Mouse (Mus musculus): Measurements from ENCODE around the gene Ppp1r10. TPM values are rescaled to one million over a fixed set of nuclear protein-coding genes. Genes with fewer than 3 reads are reported as not detected.
A peak's percentile ranks its signal among the peaks of the same experiment; 100 is the strongest.

The Ppp1r10 gene
- polyA plus RNA-seq, 1 experiment from 2014 or later: 60.5 TPM

- Histone ChIP-seq H3K27me3 (ENCODE audit: poor library complexity, severe bottlenecking) (no peaks in the 10 kb centered on the region), H3K36me3 (replicated peaks) (peaks cover 60% of the 10 kb centered on the region), H3K4me3 (peak within 1 kb of the TSS; percentile 99), H3K27ac (peak within 1 kb of the TSS; percentile 86), H3K4me1 (peaks cover 20% of the 10 kb centered on the region), H3K9me3 (no peaks in the 10 kb centered on the region)
- 6% methylated on average over 66 of the region's 66 CpGs for WGBS
- DNase-seq (ENCODE audit: extremely low spot score, low spot score): peak; percentile 96
These were observed 36.8 kb upstream of the Ppp1r10 start, which contains the start of gene Dhx16 for GRCm38 (mm10) chr17:35879245-35880057. Dhx16 (plus strand) TSS chr17:35879819.

GRCm38 (mm10) chr17:35882924-35883323, 33.3 kb upstream of the Ppp1r10 start:
- no peak overlapping the region for H3K27ac ChIP-seq
- H3K36me3 ChIP-seq (replicated peaks): peaks cover 69% of the 10 kb centered on the region
- H3K27me3 ChIP-seq (ENCODE audit: poor library complexity, severe bottlenecking): no peaks in the 10 kb centered on the region
- no peak for DNase-seq (ENCODE audit: extremely low spot score, low spot score)
- peaks cover 20% of the 10 kb centered on the region for H3K4me1 ChIP-seq
- H3K9me3 ChIP-seq: no peaks in the 10 kb centered on the region
- peak overlapping the region; percentile 5; the same call in 1 of the 2 replicates for H3K4me3 ChIP-seq
- WGBS: 92% methylated on average over 17 of the region's 17 CpGs

GRCm38 (mm10) chr17:35883777-35884176, 32.5 kb upstream of the Ppp1r10 start:
- peaks cover 20% of the 10 kb centered on the region for H3K4me1 ChIP-seq
- WGBS: 97% methylated on average over 14 of the region's 14 CpGs
- H3K9me3 ChIP-seq: no peaks in the 10 kb centered on the region
- DNase-seq (ENCODE audit: extremely low spot score, low spot score): no peak
- no peak overlapping the region for H3K27ac ChIP-seq
- H3K4me3 ChIP-seq: no peak overlapping the region
- H3K36me3 ChIP-seq (replicated peaks): peaks cover 78% of the 10 kb centered on the region
- H3K27me3 ChIP-seq (ENCODE audit: poor library complexity, severe bottlenecking): no peaks in the 10 kb centered on the region

GRCm38 (mm10) chr17:35887725-35888124, 28.5 kb upstream of the Ppp1r10 start:
- Histone ChIP-seq H3K4me1 (no peaks in the 10 kb centered on the region), H3K27me3 (ENCODE audit: poor library complexity, severe bottlenecking) (no peaks in the 10 kb centered on the region), H3K9me3 (no peaks in the 10 kb centered on the region), H3K4me3 (no peak overlapping the region; the same call in 1 of the 2 replicates), H3K27ac (no peak overlapping the region), H3K36me3 (replicated peaks) (peaks cover 100% of the 10 kb centered on the region)
- 73% methylated on average over 14 of the region's 17 CpGs for WGBS
- no peak for DNase-seq (ENCODE audit: extremely low spot score, low spot score)

- H3K9me3 ChIP-seq: no peaks in the 10 kb centered on the region
- no peaks in the 10 kb centered on the region for H3K27me3 ChIP-seq (ENCODE audit: poor library complexity, severe bottlenecking)
- peaks cover 75% of the 10 kb centered on the region for H3K36me3 ChIP-seq (replicated peaks)
- DNase-seq (ENCODE audit: extremely low spot score, low spot score): peak; percentile 87
- H3K4me3 ChIP-seq: peak within 1 kb of the TSS; percentile 81
- WGBS: under 1% methylated on average over 86 of the region's 86 CpGs
- peak within 1 kb of the TSS; percentile 98 for H3K27ac ChIP-seq
- peaks cover 27% of the 10 kb centered on the region for H3K4me1 ChIP-seq
These were observed 19.2 kb upstream of the Ppp1r10 start, which contains the start of gene 2310061I04Rik for GRCm38 (mm10) chr17:35896781-35897643. 2310061I04Rik (minus strand) TSS chr17:35897431.

GRCm38 (mm10) chr17:35897644-35898573, 18.3 kb upstream of the Ppp1r10 start:
- Histone ChIP-seq H3K4me1 (peaks cover 27% of the 10 kb centered on the region), H3K4me3 (peak overlapping the region; percentile 81), H3K27ac (peak overlapping the region; percentile 98), H3K9me3 (no peaks in the 10 kb centered on the region), H3K27me3 (ENCODE audit: poor library complexity, severe bottlenecking) (no peaks in the 10 kb centered on the region), H3K36me3 (replicated peaks) (peaks cover 75% of the 10 kb centered on the region)
- 43% methylated on average over 23 of the region's 23 CpGs for WGBS
- no peak for DNase-seq (ENCODE audit: extremely low spot score, low spot score)

- Histone ChIP-seq H3K27me3 (ENCODE audit: poor library complexity, severe bottlenecking) (no peaks in the 10 kb centered on the region), H3K9me3 (no peaks in the 10 kb centered on the region), H3K36me3 (replicated peaks) (peaks cover 78% of the 10 kb centered on the region), H3K27ac (no peak overlapping the region), H3K4me3 (no peak overlapping the region), H3K4me1 (peaks cover 23% of the 10 kb centered on the region)
- DNase-seq (ENCODE audit: extremely low spot score, low spot score): no peak
- WGBS: 92% methylated on average over 3 of the region's 3 CpGs
These were observed 15.6 kb upstream of the Ppp1r10 start for GRCm38 (mm10) chr17:35900636-35901035.

- Histone ChIP-seq H3K27ac (no peak overlapping the region), H3K36me3 (replicated peaks) (peaks cover 96% of the 10 kb centered on the region), H3K9me3 (no peaks in the 10 kb centered on the region), H3K4me1 (peaks cover 3% of the 10 kb centered on the region), H3K4me3 (no peak overlapping the region), H3K27me3 (ENCODE audit: poor library complexity, severe bottlenecking) (no peaks in the 10 kb centered on the region)
- 97% methylated on average over 9 of the region's 9 CpGs for WGBS
- DNase-seq (ENCODE audit: extremely low spot score, low spot score): no peak
These were observed 12.8 kb upstream of the Ppp1r10 start for GRCm38 (mm10) chr17:35903343-35903991.

GRCm38 (mm10) chr17:35903992-35904355, 12.3 kb upstream of the Ppp1r10 start:
- Histone ChIP-seq H3K27ac (no peak overlapping the region), H3K4me3 (no peak overlapping the region), H3K36me3 (replicated peaks) (peaks cover 97% of the 10 kb centered on the region), H3K9me3 (no peaks in the 10 kb centered on the region), H3K4me1 (peaks cover 8% of the 10 kb centered on the region), H3K27me3 (ENCODE audit: poor library complexity, severe bottlenecking) (no peaks in the 10 kb centered on the region)
- WGBS: 88% methylated on average over 4 of the region's 4 CpGs
- DNase-seq (ENCODE audit: extremely low spot score, low spot score): no peak

- no peaks in the 10 kb centered on the region for H3K9me3 ChIP-seq
- 94% methylated on average over 1 of the region's 1 CpGs for WGBS
- no peak overlapping the region for H3K4me3 ChIP-seq
- no peak for DNase-seq (ENCODE audit: extremely low spot score, low spot score)
- peaks cover 20% of the 10 kb centered on the region for H3K4me1 ChIP-seq
- no peaks in the 10 kb centered on the region for H3K27me3 ChIP-seq (ENCODE audit: poor library complexity, severe bottlenecking)
- H3K27ac ChIP-seq: no peak overlapping the region
- H3K36me3 ChIP-seq (replicated peaks): peaks cover 87% of the 10 kb centered on the region
These were observed 10.6 kb upstream of the Ppp1r10 start for GRCm38 (mm10) chr17:35905587-35905986.

- H3K27ac ChIP-seq: no peak overlapping the region
- peaks cover 86% of the 10 kb centered on the region for H3K36me3 ChIP-seq (replicated peaks)
- H3K4me1 ChIP-seq: peaks cover 20% of the 10 kb centered on the region
- no peak overlapping the region for H3K4me3 ChIP-seq
- DNase-seq (ENCODE audit: extremely low spot score, low spot score): no peak
- H3K27me3 ChIP-seq (ENCODE audit: poor library complexity, severe bottlenecking): no peaks in the 10 kb centered on the region
- no peaks in the 10 kb centered on the region for H3K9me3 ChIP-seq
- WGBS: 86% methylated on average over 2 of the region's 2 CpGs
These were observed 8.6 kb upstream of the Ppp1r10 start for GRCm38 (mm10) chr17:35907609-35908008.
